Mouse (Mus musculus): ENCODE results near the gene Atad3a.
"Not testable (repeated sequence)": the region's sequence is repeated elsewhere in the genome, so short reads cannot be mapped to it uniquely, and the experiment has no call there.

Atad3a gene

GRCm38 (mm10) chr4:155774971-155775740, 14.3 kb upstream of the Atad3a start:
- DNase-seq (ENCODE audit: low read depth, low spot score): peak; percentile 87

GRCm38 (mm10) chr4:155774280-155774754, 13.4 kb upstream of the Atad3a start, which contains the start of gene Vwa1:
TSS of gene Vwa1 (minus strand) at chr4:155774698.
- peak; percentile 93 for DNase-seq (ENCODE audit: low read depth, low spot score)

- DNase-seq (ENCODE audit: low read depth, low spot score): no peak
These were observed 12.6 kb upstream of the Atad3a start for GRCm38 (mm10) chr4:155773335-155774078.

- no peak for DNase-seq (ENCODE audit: low read depth, low spot score)
These were observed 11.9 kb upstream of the Atad3a start for GRCm38 (mm10) chr4:155772786-155773185.

DNA sequence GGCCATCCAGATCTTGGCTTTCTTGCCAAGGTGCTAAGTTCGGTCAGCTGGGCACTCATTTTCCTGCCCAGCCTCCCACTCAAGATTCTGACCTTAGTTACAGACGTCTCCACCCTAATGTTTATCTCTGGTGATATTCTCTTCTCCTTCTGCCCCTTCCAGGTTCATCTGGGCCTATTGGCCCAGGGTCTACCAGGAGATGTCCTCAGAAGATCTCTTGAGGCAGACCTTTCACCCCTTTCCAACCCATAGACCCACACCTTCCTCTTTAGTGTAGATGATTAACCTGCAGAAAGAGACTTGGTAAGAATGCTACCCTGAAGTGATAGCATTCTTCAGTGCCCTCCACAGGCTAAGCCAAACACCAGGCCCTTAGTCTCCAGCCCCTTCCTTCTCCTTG, 10.8 kb upstream of the Atad3a start:
- no peak for DNase-seq (ENCODE audit: low read depth, low spot score)

- DNase-seq (ENCODE audit: low read depth, low spot score): no peak
These were observed 9.7 kb upstream of the Atad3a start for GRCm38 (mm10) chr4:155770626-155771025.

- DNase-seq (ENCODE audit: low read depth, low spot score): peak; percentile 90
These were observed 9.1 kb upstream of the Atad3a start for GRCm38 (mm10) chr4:155769880-155770512.

- DNase-seq (ENCODE audit: low read depth, low spot score): no peak
These were observed 8.6 kb upstream of the Atad3a start for GRCm38 (mm10) chr4:155769496-155769879.

GRCm38 (mm10) chr4:155762357-155762756, 1.5 kb upstream of the Atad3a start:
- no peak for DNase-seq (ENCODE audit: low read depth, low spot score)

DNA sequence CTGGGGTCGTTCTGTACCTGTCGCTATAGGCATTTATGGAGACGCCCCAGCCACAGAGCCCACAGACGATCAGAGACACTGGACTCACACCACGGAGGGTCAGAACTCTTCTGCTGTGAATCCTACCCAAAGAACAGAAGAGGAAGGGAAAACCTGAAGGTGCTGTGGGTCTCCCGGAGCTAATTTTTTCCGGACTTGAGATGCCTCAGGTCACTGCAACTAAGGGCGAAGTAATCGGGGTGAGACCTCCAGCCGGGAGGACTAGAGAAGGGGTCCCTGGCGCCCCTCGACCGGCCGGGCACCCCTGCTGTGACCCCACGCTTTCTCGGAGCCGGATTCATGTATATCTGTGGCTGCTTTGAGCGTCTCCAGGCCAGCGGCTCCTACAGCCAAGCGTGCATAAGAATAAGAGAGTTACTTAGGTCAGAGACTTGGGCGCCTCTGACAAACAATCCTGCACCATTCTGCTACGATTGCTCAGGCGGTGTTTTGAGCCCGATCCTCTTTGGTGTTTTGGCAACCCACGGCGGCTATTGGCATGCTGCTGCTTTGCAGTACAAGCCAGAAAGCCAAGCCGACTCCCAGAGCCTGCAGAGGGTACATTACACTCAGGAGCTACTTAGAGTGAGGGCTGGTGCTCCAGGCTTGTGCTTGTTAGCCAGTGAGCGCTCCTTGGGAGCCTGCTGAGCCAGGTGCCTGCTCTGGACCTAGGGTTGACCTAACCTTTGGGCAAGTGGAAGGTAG, 635 bp upstream of the Atad3a start:
- DNase-seq (ENCODE audit: low read depth, low spot score): peak; percentile 52

DNA sequence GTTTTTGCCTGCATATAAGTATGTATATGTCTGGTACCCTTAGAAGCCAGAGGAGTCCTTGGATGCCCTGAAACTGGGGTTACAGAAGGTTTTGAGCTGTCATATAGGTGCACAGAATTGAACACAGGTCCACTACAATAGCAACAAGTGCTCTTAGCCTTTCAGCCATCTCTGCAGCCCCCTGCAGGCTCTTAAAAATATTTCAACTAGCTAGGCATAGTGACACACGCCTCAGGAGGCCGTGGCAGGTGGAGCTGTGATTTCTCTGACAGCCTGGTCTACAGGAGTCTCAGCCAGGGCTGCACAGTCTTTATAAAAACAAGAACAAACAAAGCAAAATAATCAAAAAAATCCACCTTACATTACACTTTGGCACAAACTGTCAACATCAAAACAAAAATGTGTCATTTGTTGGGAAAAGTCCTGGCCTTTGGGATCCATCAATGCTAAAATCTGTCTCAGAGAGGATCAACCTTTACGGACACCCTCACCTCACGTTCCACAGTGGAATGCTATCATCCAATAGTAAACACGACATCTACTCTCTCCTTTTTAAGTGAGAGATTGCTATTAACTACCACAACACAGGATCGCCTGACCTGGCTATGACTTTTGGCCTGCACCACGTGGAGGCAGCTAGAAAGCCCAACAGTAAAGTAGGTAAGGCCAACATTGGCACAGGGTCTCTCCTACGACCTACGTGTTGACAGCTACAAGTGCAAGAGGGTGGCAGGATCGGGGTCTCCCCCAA, 856 bp downstream of the Atad3a start:
- DNase-seq (ENCODE audit: low read depth, low spot score): peak; percentile 82

DNA sequence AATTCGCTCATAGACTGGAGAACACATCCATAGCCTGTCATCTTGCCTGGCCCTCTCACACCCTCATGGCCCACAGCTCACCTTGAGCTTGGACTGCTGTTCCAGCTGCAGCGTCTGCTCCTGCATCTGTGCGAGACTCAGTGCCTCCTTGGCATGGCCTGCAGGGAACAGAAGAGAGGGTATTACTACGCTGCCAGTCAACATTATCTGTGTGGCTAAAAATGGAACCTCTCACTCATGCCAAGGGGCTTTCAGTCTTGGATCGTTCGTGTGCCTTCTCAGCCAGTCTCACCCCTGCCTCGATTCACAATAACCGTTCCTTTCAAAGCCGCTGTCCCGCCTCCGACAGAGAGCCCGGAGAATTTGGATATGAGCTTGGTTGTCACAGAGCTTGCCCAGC, 3.9 kb downstream of the Atad3a start:
- DNase-seq (ENCODE audit: low read depth, low spot score): no peak

DNA sequence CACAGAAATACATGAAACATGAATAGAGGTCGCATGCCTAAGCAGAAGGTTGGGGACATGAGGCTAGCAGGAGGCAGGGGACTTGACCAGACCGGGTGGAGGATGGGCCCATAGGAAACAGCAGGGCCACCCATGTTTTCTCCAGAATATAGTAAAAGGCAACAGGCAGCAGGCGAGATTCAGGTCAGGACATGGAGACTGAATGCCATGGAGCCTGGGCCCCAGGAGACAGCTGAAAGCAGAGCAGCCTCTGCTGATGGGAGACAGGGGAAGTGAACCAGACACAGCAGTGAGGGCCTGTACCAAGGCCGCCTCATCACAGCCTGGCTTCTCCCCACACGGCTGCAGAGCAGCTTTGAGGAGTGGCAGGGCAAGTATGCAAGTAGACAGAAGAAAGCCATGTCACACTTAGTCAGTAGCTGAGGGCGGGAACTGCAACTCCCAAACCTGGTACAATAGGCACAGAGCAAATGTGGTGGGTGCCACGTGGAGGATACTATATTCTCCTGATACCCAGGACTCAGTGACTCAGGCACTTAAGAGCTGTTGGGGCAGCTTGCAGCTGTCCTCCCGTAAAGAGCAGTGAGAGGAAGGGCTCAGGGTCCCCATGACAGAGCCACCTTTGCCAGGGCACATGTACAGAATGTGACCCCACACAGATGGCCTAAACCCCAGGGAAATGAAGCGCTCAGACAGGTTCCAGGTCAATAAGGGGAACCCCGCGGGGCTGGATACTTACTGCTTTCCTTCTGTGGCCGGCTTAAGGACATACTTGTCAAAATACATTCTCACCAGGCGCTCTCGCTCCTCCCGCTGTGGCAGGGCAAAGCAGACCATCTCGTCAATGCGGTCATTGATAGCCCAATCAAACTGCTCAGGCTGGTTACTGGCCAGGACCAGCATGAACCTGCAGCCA, 14.1 kb downstream of the Atad3a start:
- no peak for DNase-seq (ENCODE audit: low read depth, low spot score)

- DNase-seq (ENCODE audit: low read depth, low spot score): no peak
These were observed 14.8 kb downstream of the Atad3a start for GRCm38 (mm10) chr4:155746036-155746548.

- no peak for DNase-seq (ENCODE audit: low read depth, low spot score)
These were observed 15.8 kb downstream of the Atad3a start for GRCm38 (mm10) chr4:155745136-155745535.

DNA sequence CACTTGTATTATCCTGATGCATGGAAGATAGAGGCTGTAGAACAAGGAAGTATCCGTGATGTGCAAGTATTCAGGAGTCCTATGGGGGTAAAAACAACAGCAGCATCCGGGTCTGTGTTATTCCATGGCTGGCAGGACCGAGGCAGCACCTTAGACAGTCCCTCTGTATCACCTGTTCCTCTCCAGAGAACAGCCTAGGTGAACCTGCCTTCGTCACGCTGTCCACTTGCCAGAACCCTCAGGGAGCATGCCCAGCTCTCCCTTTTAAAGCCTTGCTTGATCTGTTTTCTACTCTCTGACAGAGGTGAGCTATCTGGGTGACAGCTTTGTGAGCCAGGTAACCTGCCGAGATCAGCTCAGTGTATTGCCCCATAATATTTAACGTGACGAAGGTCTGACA, 16.4 kb downstream of the Atad3a start:
- DNase-seq (ENCODE audit: low read depth, low spot score): no peak

- no peak for DNase-seq (ENCODE audit: low read depth, low spot score)
These were observed 18.2 kb downstream of the Atad3a start for GRCm38 (mm10) chr4:155742684-155743083.

GRCm38 (mm10) chr4:155740681-155741080, 20.2 kb downstream of the Atad3a start:
- DNase-seq (ENCODE audit: low read depth, low spot score): not testable (repeated sequence)

All from A20 (cell line).